Mouse (Mus musculus): Measurements from ENCODE around the gene Cox16.

The Cox16 gene

GRCm38 (mm10) chr12:81331046-81331638, 153.8 kb downstream of the Cox16 start:
- intact Hi-C loops (cut with DNase I) = no loop called here

DNA sequence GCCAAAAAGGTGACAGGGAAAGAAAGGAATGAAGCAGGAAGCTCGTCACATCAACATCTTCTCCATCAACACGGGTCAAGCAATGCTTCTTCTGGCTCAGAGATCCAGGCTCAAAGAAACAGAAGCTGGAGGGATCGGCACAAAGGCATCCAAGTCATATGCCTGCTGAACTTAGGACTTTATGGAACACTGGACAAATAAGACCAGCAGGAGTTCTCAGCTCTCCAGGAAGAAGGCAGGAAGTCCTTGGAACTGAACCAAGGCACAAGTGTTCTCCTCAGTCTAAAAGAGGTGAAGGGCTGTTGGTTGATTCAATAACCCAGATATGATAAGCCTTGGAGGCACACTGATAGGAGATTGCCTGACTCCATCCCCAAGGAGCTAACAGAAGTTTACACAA, 159.9 kb downstream of the Cox16 start:
- intact Hi-C loops (cut with DNase I) = no loop called here

DNA sequence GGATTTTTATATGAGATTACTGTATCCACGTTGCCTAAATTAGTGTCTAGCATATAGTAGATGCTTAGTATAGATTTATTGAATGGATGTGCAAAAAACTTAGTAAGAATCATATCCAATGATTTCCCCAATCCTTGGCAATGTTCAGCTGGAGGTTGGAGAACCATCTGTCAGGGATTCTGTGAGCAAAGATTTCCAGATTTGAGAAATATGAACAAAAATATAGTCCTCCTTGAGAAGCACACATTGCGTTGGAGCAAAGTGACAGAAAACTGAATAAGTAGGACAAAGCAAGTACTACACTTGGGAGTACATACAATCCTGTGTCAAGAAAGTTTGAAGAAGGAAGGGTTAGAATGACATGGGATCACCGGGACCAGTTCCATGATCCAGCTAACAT, 160.8 kb downstream of the Cox16 start:
- intact Hi-C loops (cut with DNase I) = no loop called here

DNA sequence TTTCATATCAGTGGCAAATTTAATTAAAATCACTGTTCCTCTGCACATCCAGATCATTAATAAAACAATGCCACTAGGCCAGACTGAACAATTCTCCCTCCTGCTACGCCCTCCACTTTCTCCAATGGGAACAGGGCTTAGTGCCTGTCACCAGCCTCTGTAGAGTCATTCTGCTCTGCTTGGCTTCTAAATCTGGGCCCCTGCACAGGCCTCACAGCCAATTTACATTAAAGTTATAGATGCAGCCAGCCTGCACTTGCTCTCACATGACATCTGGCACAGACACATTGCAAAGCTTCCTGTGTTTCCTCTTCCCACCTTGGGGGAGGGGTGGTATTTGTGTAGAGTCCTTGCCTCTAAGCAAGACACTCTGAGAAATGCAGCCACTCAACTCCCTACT, 163.9 kb downstream of the Cox16 start:
- intact Hi-C loops (cut with DNase I) = no loop called here

DNA sequence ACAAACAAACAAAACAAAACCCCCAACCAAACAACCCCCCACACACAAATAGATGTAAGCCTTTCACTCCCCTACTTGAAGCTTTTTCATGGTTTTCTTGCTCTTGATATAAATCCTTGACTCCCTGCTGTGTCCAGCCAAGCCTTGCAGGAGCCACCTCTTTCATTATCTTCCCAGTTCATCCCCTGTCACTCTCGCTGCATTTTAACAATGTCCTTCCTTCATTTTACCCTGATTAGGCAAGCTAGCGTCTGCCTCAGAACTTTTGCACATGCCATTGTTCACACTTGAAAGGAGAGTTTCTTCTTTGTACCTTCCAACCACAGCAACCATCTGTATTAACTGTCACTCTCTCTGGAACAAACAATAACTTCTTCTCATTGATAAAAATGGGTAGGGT, 167.1 kb downstream of the Cox16 start:
- intact Hi-C loops (cut with DNase I) = no loop called here

DNA sequence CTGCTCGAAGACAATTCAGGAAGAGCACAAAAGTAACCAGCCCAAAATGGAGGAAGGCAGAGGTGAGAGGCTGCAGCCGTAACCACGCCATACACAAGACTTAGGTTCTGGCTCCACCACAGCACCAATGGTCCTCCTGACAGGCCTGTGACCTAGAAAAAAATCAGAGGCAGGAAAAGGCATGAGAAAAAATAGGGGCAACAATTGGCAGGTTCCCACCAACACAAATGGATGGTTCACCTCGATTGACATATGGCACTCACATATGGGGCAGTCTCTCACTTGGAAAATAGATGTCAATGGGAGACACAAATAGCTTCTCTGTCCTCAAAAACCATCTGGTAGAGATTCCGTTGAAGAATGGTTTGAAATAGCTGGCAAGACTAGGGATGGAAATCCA, 169.0 kb downstream of the Cox16 start:
- intact Hi-C loops (cut with DNase I) = no loop called here
